Mouse (Mus musculus): ENCODE measurements at regions not wholly inside any gene's neighbourhood (a gene's known extent, or its start where the extent isn't known, plus 50 kb on each side); places are given as distances from the start of the nearest gene placed in this dataset.
"Not testable (repeated sequence)": the region's sequence is repeated elsewhere in the genome, so short reads cannot be mapped to it uniquely, and the experiment has no call there.

- TF ChIP-seq NANOG (IDR thresholded peaks at IDR 0.05; ENCODE audit: borderline replicate concordance, low read length), result no peak
- no peak for TF ChIP-seq POU5F1 (IDR thresholded peaks at IDR 0.05; ENCODE audit: borderline replicate concordance, low read length)
- Histone ChIP-seq H3K4me3 (replicated peaks; ENCODE audit: low read length) (no peak overlapping the region), H3K27me3 (ENCODE audit: insufficient read depth, low read length) (no peaks in the 10 kb centered on the region), H3K36me3 (ENCODE audit: insufficient read depth, low read length) (no peaks in the 10 kb centered on the region), H3K9me3 (ENCODE audit: low read length) (no peaks in the 10 kb centered on the region), H3K4me1 (replicated peaks; ENCODE audit: low read depth, low read length) (no peaks in the 10 kb centered on the region)
These were observed 396.5 kb upstream of the Kcnh7 start for GRCm38 (mm10) chr2:63580489-63581139.

GRCm38 (mm10) chr2:63575172-63575571, 391.1 kb upstream of the Kcnh7 start:
- Histone ChIP-seq H3K36me3 (ENCODE audit: insufficient read depth, low read length) (no peaks in the 10 kb centered on the region), H3K4me3 (replicated peaks; ENCODE audit: low read length) (no peak overlapping the region), H3K27me3 (ENCODE audit: insufficient read depth, low read length) (no peaks in the 10 kb centered on the region), H3K4me1 (replicated peaks; ENCODE audit: low read depth, low read length) (no peaks in the 10 kb centered on the region), H3K9me3 (ENCODE audit: low read length) (no peaks in the 10 kb centered on the region)
- no peak for TF ChIP-seq CTCF (conservative IDR thresholded peaks at IDR 0.05; ENCODE audit: low read length)
- TF ChIP-seq NANOG (IDR thresholded peaks at IDR 0.05; ENCODE audit: borderline replicate concordance, low read length), result no peak
- TF ChIP-seq POU5F1 (IDR thresholded peaks at IDR 0.05; ENCODE audit: borderline replicate concordance, low read length), result no peak

- Histone ChIP-seq H3K4me1 (replicated peaks; ENCODE audit: low read depth, low read length) (no peaks in the 10 kb centered on the region), H3K4me3 (replicated peaks; ENCODE audit: low read length) (no peak overlapping the region), H3K9me3 (ENCODE audit: low read length) (no peaks in the 10 kb centered on the region), H3K27me3 (ENCODE audit: insufficient read depth, low read length) (no peaks in the 10 kb centered on the region), H3K36me3 (ENCODE audit: insufficient read depth, low read length) (no peaks in the 10 kb centered on the region)
- TF ChIP-seq CTCF (conservative IDR thresholded peaks at IDR 0.05; ENCODE audit: low read length), result no peak
- no peak for TF ChIP-seq POU5F1 (IDR thresholded peaks at IDR 0.05; ENCODE audit: borderline replicate concordance, low read length)
These were observed 390.1 kb upstream of the Kcnh7 start for GRCm38 (mm10) chr2:63574008-63574703.

GRCm38 (mm10) chr2:63573015-63573807, 389.1 kb upstream of the Kcnh7 start:
- Histone ChIP-seq H3K4me3 (replicated peaks; ENCODE audit: low read length) (no peak overlapping the region), H3K4me1 (replicated peaks; ENCODE audit: low read depth, low read length) (no peaks in the 10 kb centered on the region), H3K36me3 (ENCODE audit: insufficient read depth, low read length) (no peaks in the 10 kb centered on the region), H3K9me3 (ENCODE audit: low read length) (no peaks in the 10 kb centered on the region), H3K27me3 (ENCODE audit: insufficient read depth, low read length) (no peaks in the 10 kb centered on the region)
- no peak for TF ChIP-seq POU5F1 (IDR thresholded peaks at IDR 0.05; ENCODE audit: borderline replicate concordance, low read length)

- H3K4me1 ChIP-seq (replicated peaks; ENCODE audit: low read depth, low read length), result no peaks in the 10 kb centered on the region
- 0 out of 2 replicates have a peak, but pooled peaks cover 3% of the 10 kb centered on the region for H3K36me3 ChIP-seq (ENCODE audit: insufficient read depth, low read length)
- no peaks in the 10 kb centered on the region for H3K27me3 ChIP-seq (ENCODE audit: insufficient read depth, low read length)
- TF ChIP-seq CTCF (conservative IDR thresholded peaks at IDR 0.05; ENCODE audit: low read length) (no peak), POU5F1 (IDR thresholded peaks at IDR 0.05; ENCODE audit: borderline replicate concordance, low read length) (no peak), NANOG (IDR thresholded peaks at IDR 0.05; ENCODE audit: borderline replicate concordance, low read length) (no peak)
- peaks cover 8% of the 10 kb centered on the region; the same call in 1 of the 2 replicates for H3K9me3 ChIP-seq (ENCODE audit: low read length)
- H3K4me3 ChIP-seq (replicated peaks; ENCODE audit: low read length), result no peak overlapping the region
These were observed 372.9 kb upstream of the Kcnh7 start for GRCm38 (mm10) chr2:63556858-63557419.

GRCm38 (mm10) chr2:63541836-63542235, 357.7 kb upstream of the Kcnh7 start:
- TF ChIP-seq NANOG (IDR thresholded peaks at IDR 0.05; ENCODE audit: borderline replicate concordance, low read length), result peak; percentile 14; the same call in 1 of the 2 replicates
- H3K27me3 ChIP-seq (ENCODE audit: insufficient read depth, low read length); H3K36me3 ChIP-seq (ENCODE audit: insufficient read depth, low read length); H3K9me3 ChIP-seq (ENCODE audit: low read length); H3K4me3 ChIP-seq (replicated peaks; ENCODE audit: low read length): not testable (repeated sequence)
- peaks cover 13% of the 10 kb centered on the region for H3K4me1 ChIP-seq (replicated peaks; ENCODE audit: low read depth, low read length)

GRCm38 (mm10) chr2:63518534-63518933, 334.4 kb upstream of the Kcnh7 start:
- Histone ChIP-seq H3K27me3 (ENCODE audit: insufficient read depth, low read length) (no peaks in the 10 kb centered on the region), H3K36me3 (ENCODE audit: insufficient read depth, low read length) (no peaks in the 10 kb centered on the region), H3K9me3 (ENCODE audit: low read length) (no peaks in the 10 kb centered on the region), H3K4me1 (replicated peaks; ENCODE audit: low read depth, low read length) (no peaks in the 10 kb centered on the region), H3K4me3 (replicated peaks; ENCODE audit: low read length) (no peak overlapping the region)
- TF ChIP-seq NANOG (IDR thresholded peaks at IDR 0.05; ENCODE audit: borderline replicate concordance, low read length), result no peak
- no peak for TF ChIP-seq POU5F1 (IDR thresholded peaks at IDR 0.05; ENCODE audit: borderline replicate concordance, low read length)
- no peak for TF ChIP-seq CTCF (conservative IDR thresholded peaks at IDR 0.05; ENCODE audit: low read length)

- H3K9me3 ChIP-seq (ENCODE audit: low read length), result no peaks in the 10 kb centered on the region
- no peak overlapping the region for H3K4me3 ChIP-seq (replicated peaks; ENCODE audit: low read length)
- no peaks in the 10 kb centered on the region for H3K27me3 ChIP-seq (ENCODE audit: insufficient read depth, low read length)
- H3K36me3 ChIP-seq (ENCODE audit: insufficient read depth, low read length), result no peaks in the 10 kb centered on the region
- TF ChIP-seq POU5F1 (IDR thresholded peaks at IDR 0.05; ENCODE audit: borderline replicate concordance, low read length) (no peak), CTCF (conservative IDR thresholded peaks at IDR 0.05; ENCODE audit: low read length) (peak; percentile 29)
- no peaks in the 10 kb centered on the region for H3K4me1 ChIP-seq (replicated peaks; ENCODE audit: low read depth, low read length)
These were observed 329.6 kb upstream of the Kcnh7 start for GRCm38 (mm10) chr2:63513554-63514226.
